Mouse (Mus musculus): ENCODE results near the gene Tcl1b2.
"Not testable (repeated sequence)": the region's sequence is repeated elsewhere in the genome, so short reads cannot be mapped to it uniquely, and the experiment has no call there.

DNA sequence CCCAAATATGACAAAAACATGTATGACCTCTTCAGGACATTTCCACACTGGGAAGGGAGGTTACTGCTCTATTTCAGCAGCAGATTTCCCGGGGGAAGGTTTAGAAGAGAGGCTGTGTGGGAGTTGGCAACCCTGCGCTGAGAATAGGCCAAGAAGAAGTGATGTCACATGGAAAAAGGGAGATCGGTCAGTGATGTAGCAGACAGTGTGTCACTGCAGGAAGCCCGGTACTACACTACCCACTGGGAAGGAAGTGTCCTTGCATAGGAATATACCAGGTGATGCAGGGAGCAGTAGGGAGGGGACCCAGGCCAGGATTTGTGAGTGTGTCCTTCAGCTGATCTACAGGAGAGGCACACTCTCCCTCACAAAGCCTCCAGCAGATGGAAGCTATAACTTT lies 9.5 kb downstream of the Tcl1b2 start:
- TF ChIP-seq EP300 (IDR thresholded peaks at IDR 0.05; ENCODE audit: insufficient read depth, low read depth, low read length); POLR2A (IDR thresholded peaks at IDR 0.05; ENCODE audit: insufficient read depth, low read depth, low read length); CTCF (IDR thresholded peaks at IDR 0.05): not testable (repeated sequence)
